Mouse (Mus musculus) forebrain, embryonic 13.5 days (tissue): Measurements from ENCODE around the gene Susd2. TPM values are rescaled to one million over a fixed set of nuclear protein-coding genes. Genes with fewer than 3 reads are reported as not detected.

Experiments used
- ATAC-seq: fragments of 200-750 bp; cut with Nextera tagmentation; 2 replicates; pipeline ENCODE4 v1.8.0; 2017
- H3K27ac ChIP-seq: fragments of 300-500 bp; sonication (generic); 2 replicates; pipeline ENCODE4 v1.5.1; 2015; ENCODE audit warnings: inconsistent platforms, mild to moderate bottlenecking, moderate library complexity
- H3K27me3 ChIP-seq: fragments of 300-500 bp; sonication (generic); 2 replicates; pipeline ENCODE4 v1.6.1; 2015; ENCODE audit warnings: mild to moderate bottlenecking, inconsistent platforms
- H3K36me3 ChIP-seq: fragments of 300-500 bp; sonication (generic); 2 replicates; pipeline ENCODE4 v1.6.1; 2015; ENCODE audit warnings: mild to moderate bottlenecking, inconsistent platforms; ENCODE audit not compliant: poor library complexity, severe bottlenecking
- H3K4me1 ChIP-seq: fragments of 300-500 bp; sonication (generic); 2 replicates; pipeline ENCODE4 v1.6.1; 2015; ENCODE audit warnings: inconsistent platforms
- H3K4me2 ChIP-seq: fragments of 300-500 bp; sonication (generic); 2 replicates; pipeline ENCODE4 v1.6.1; 2015; ENCODE audit warnings: inconsistent platforms, mild to moderate bottlenecking, moderate library complexity
- H3K4me3 ChIP-seq: fragments of 300-500 bp; sonication (generic); 2 replicates; pipeline ENCODE4 v1.5.1; 2015; ENCODE audit warnings: mild to moderate bottlenecking, inconsistent platforms
- H3K9ac ChIP-seq: fragments of 300-500 bp; sonication (generic); 2 replicates; pipeline ENCODE4 v1.6.1; 2015; ENCODE audit warnings: mild to moderate bottlenecking, inconsistent platforms
- H3K9me3 ChIP-seq: fragments of 300-500 bp; sonication (generic); replicated peaks from 2 replicates; pipeline ENCODE4 v1.6.1; 2016; ENCODE audit warnings: inconsistent platforms
- WGBS: fragments of 180-500 bp; shearing (Covaris S2); methylation state at CpG from one replicate; pipeline ENCODE4 v1.1.7; 2015; 5-methylcytosine and 5-hydroxymethylcytosine counted together
- polyA plus RNA-seq: library from polyadenylated mRNA; unstranded; fragments of >200 nt; fragmentation: Nextera tagmentation; extraction: Ambion mirVana; gene quantifications from 2 replicates; pipeline ENCODE4 v1.2.1, GENCODE M21; 2015

The Susd2 gene
- polyA plus RNA-seq, 1 experiment from 2014 or later: 0.97 TPM

- 100% methylated on average over 1 of the region's 1 CpGs for WGBS
- H3K36me3 ChIP-seq: peaks cover 28% of the 10 kb centered on the region
- H3K9ac ChIP-seq: no peak overlapping the region
- no peak for ATAC-seq
- no peaks in the 10 kb centered on the region for H3K9me3 ChIP-seq
- H3K27ac ChIP-seq: no peak overlapping the region
- H3K4me3 ChIP-seq: no peak overlapping the region
- peaks cover 18% of the 10 kb centered on the region; the same call in 1 of the 2 replicates for H3K27me3 ChIP-seq
- peaks cover 28% of the 10 kb centered on the region for H3K4me1 ChIP-seq
- H3K4me2 ChIP-seq: no peak overlapping the region
Measured at GRCm38 (mm10) chr10:75669936-75670335, 26.1 kb upstream of the Susd2 start.

DNA sequence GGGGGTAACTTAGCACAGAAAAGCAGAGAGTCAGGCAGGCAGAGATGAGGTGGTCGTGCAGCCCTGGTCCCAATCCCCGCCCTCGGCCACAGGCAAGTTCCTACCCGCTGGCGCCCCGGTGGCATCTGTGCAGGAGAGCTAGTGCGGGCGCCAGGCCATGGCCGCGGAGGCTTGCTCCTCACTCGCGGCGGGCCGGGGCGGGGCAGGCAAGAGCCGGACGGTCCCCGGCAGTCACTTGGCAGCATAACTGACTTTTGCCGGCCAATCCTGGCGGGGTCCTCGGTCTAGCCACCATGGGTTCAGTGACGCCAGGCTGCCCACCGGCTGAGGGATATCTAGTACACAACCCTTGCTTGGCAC is 24.1 kb upstream of the Susd2 start:
- ATAC-seq: peak; percentile 55
- 0 out of 2 replicates have a peak overlapping the region, but pooled peaks have one; percentile 77 for H3K27ac ChIP-seq
- peaks cover 23% of the 10 kb centered on the region for H3K36me3 ChIP-seq
- H3K4me2 ChIP-seq: peak overlapping the region; percentile 99
- H3K9me3 ChIP-seq: no peaks in the 10 kb centered on the region
- H3K4me1 ChIP-seq: peaks cover 28% of the 10 kb centered on the region
- H3K4me3 ChIP-seq: peak overlapping the region; percentile 59
- WGBS: under 1% methylated on average over 14 of the region's 23 CpGs
- H3K27me3 ChIP-seq: peaks cover 18% of the 10 kb centered on the region; the same call in 1 of the 2 replicates
- H3K9ac ChIP-seq: peak overlapping the region; percentile 80

GRCm38 (mm10) chr10:75667115-75667910 is 23.5 kb upstream of the Susd2 start:
- Histone ChIP-seq H3K4me3 (peak overlapping the region; percentile 59), H3K27ac (peak overlapping the region; percentile 77), H3K4me1 (peaks cover 30% of the 10 kb centered on the region), H3K36me3 (peaks cover 28% of the 10 kb centered on the region), H3K27me3 (peaks cover 18% of the 10 kb centered on the region; the same call in 1 of the 2 replicates), H3K9me3 (no peaks in the 10 kb centered on the region), H3K9ac (peak overlapping the region; percentile 80), H3K4me2 (peak overlapping the region; percentile 99)
- WGBS: 1% methylated on average over 63 of the region's 63 CpGs
- peak; percentile 73 for ATAC-seq

- Histone ChIP-seq H3K27ac (peak overlapping the region; percentile 67), H3K9ac (peak overlapping the region; percentile 80), H3K4me3 (peak overlapping the region; percentile 59), H3K36me3 (peaks cover 33% of the 10 kb centered on the region), H3K4me2 (peak overlapping the region; percentile 99), H3K4me1 (peaks cover 37% of the 10 kb centered on the region), H3K27me3 (peaks cover 18% of the 10 kb centered on the region; the same call in 1 of the 2 replicates), H3K9me3 (no peaks in the 10 kb centered on the region)
- peak; percentile 3; the same call in 1 of the 2 replicates for ATAC-seq
- WGBS: 13% methylated on average over 4 of the region's 4 CpGs
Measured at GRCm38 (mm10) chr10:75666451-75667030, 22.7 kb upstream of the Susd2 start.

DNA sequence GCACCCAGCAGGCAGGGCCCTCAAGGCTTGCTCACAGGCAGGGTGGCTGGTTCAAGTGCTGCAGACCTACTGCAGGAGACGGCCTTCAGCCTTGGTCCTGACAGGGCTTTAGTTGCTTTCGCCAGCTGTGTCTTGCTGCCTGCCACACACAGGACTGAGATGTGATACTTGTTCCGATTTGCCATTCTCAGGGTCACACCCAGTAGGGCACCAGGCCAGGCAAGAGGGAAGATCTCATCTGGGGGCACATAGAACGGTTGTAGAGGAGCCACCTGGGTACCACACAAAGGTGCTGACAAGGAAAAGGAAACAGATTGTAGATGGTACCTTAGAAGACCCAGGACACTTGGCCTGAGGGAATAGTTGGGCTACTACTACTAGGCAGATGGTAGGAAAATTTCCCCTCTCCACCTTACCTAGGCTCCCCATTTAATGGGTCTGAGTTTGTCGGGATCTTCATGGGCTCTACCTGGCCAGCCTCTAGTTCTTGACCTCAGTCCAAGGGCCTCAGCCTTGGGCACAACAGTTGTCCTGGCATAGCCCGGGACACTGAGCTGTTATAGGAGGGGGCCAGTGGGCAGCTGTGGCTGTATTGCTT is 21.0 kb upstream of the Susd2 start:
- Histone ChIP-seq H3K4me3 (no peak overlapping the region), H3K9ac (no peak overlapping the region), H3K27ac (no peak overlapping the region), H3K36me3 (peaks cover 34% of the 10 kb centered on the region), H3K4me2 (no peak overlapping the region), H3K4me1 (peaks cover 37% of the 10 kb centered on the region), H3K27me3 (peaks cover 16% of the 10 kb centered on the region; the same call in 1 of the 2 replicates), H3K9me3 (no peaks in the 10 kb centered on the region)
- no peak for ATAC-seq
- 89% methylated on average over 6 of the region's 6 CpGs for WGBS

DNA sequence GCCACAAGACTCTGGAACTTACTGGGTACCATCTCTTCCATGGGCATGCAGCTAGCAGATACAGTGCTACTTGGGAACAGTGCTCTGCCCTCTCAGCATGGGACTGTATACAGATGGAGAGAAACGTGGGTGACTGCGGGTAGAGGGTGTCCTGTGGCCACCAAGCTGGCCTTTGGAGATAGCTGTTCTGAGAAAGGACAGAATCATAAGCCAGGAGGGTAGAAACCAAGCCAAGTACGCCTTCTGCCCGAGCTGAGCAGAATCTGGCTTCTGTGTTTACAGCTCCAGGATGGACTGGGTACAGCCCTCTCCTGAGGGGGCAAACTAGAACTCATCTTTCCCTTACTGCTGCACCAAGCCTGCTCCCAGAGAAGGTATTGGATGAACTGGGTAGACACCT is 18.8 kb upstream of the Susd2 start:
- ATAC-seq: no peak
- Histone ChIP-seq H3K9me3 (no peaks in the 10 kb centered on the region), H3K36me3 (peaks cover 38% of the 10 kb centered on the region), H3K9ac (no peak overlapping the region), H3K4me1 (peaks cover 29% of the 10 kb centered on the region), H3K4me3 (no peak overlapping the region), H3K27ac (peak overlapping the region; percentile 62; the same call in 1 of the 2 replicates), H3K4me2 (no peak overlapping the region), H3K27me3 (no peaks in the 10 kb centered on the region)
- WGBS: 90% methylated on average over 4 of the region's 4 CpGs

DNA sequence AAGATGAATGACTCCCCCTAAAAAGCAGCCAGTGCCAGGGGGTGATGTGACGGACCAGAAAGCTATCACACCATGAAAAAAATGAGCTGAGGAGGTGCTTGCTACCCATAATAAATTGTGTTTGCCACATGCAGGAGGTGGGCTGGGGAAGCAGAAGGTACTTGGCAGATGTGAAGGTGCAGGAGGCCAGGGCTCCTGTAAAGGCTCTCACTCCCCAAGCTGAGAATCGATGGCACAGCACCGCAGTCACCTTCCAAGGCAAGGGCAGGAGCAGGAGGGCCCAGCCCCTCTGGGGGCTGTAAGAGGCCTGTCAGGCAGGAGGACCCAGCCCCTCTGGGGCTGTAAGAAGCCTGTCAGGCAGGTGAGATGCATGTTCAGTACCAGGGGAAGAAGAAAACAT is 18.1 kb upstream of the Susd2 start:
- Histone ChIP-seq H3K27ac (peak overlapping the region; percentile 62), H3K9ac (no peak overlapping the region)
- ATAC-seq: no peak

GRCm38 (mm10) chr10:75661381-75661780 is 17.6 kb upstream of the Susd2 start:
- Histone ChIP-seq H3K9me3 (no peaks in the 10 kb centered on the region), H3K27ac (peak overlapping the region; percentile 62), H3K27me3 (no peaks in the 10 kb centered on the region), H3K4me1 (peaks cover 18% of the 10 kb centered on the region), H3K36me3 (peaks cover 50% of the 10 kb centered on the region), H3K4me3 (no peak overlapping the region), H3K4me2 (no peak overlapping the region), H3K9ac (no peak overlapping the region)
- 72% methylated on average over 6 of the region's 6 CpGs for WGBS
- ATAC-seq: peak; percentile 77; the same call in 1 of the 2 replicates

More for the DNA sequence above, 18.1 kb upstream of the Susd2 start:
- Histone ChIP-seq H3K4me2 (no peak overlapping the region), H3K4me1 (peaks cover 23% of the 10 kb centered on the region), H3K4me3 (no peak overlapping the region), H3K9me3 (no peaks in the 10 kb centered on the region), H3K36me3 (peaks cover 45% of the 10 kb centered on the region), H3K27me3 (no peaks in the 10 kb centered on the region)
- 77% methylated on average over 3 of the region's 3 CpGs for WGBS

DNA sequence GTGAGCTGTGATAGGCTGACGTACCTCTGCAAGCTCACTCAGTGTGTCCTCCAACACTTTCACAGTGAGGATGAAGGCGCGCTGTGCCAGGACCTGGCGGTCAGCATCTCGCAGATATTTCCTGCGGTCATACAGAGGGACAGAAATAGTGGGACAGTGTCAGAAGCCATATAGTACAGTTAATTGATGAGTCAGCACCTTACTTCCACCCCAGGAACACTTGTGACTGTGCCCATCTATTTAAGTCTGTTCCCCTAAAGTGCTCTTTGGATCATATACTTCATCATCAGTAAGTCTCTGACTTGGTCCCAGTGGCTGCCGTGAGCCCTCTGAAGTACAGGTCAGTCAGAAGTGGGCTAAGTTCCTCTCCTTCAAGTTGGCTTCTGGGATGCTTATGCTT is 14.0 kb upstream of the Susd2 start:
- no peak for ATAC-seq
- H3K27me3 ChIP-seq: no peaks in the 10 kb centered on the region

DNA sequence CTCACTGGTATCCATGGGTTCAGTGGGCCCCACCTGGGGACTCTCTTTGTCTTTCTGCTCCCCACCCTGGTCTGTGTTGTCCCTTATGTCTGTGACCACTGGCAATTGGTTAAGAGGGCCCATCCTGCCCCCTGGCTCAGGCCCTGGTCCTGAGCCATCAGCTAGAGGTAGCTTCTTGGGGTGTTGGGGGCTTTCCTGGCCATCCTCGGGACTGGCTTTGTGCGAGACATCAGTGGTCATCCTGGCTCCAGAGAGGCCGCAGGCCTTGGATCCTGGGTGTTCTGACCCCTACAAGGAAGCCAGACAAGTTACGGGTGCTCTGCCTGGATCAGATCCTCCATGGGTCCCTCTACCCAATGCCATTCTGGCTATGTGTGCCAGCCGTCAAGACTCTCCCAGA is 13.4 kb upstream of the Susd2 start:
- no peak overlapping the region for H3K9ac ChIP-seq
- no peak overlapping the region for H3K4me2 ChIP-seq
- no peak overlapping the region for H3K4me3 ChIP-seq
- no peaks in the 10 kb centered on the region for H3K27me3 ChIP-seq
- WGBS: 95% methylated on average over 5 of the region's 5 CpGs
- no peaks in the 10 kb centered on the region for H3K9me3 ChIP-seq
- ATAC-seq: no peak
- H3K4me1 ChIP-seq: peaks cover 5% of the 10 kb centered on the region; the same call in 1 of the 2 replicates
- no peak overlapping the region for H3K27ac ChIP-seq
- peaks cover 81% of the 10 kb centered on the region for H3K36me3 ChIP-seq

More for the DNA sequence above, 14.0 kb upstream of the Susd2 start:
- H3K9ac ChIP-seq: no peak overlapping the region
- peaks cover 80% of the 10 kb centered on the region for H3K36me3 ChIP-seq
- WGBS: 96% methylated on average over 7 of the region's 7 CpGs
- H3K4me1 ChIP-seq: peaks cover 8% of the 10 kb centered on the region; the same call in 1 of the 2 replicates
- H3K4me2 ChIP-seq: no peak overlapping the region
- H3K27ac ChIP-seq: no peak overlapping the region
- H3K4me3 ChIP-seq: no peak overlapping the region
- H3K9me3 ChIP-seq: no peaks in the 10 kb centered on the region

DNA sequence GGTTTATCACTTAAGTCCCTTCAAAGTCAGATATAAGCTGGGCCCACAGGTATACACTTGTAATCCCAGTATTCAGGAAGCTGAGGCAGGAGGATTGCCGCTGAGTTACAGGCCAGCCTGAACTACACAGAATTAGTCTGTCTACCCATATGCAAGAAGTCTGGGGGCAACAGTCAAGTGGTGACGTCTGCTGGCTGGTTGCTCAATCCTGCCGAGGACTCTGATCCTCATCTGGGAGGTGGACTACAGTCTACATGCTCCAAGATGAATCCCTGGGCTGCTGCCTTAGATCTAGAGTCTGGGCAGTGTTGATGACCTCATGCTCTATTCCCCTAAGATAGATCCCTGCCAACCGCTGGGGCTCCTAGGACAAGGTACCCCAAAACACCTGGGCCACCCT is 10.2 kb upstream of the Susd2 start:
- H3K4me3 ChIP-seq: no peak overlapping the region
- H3K4me2 ChIP-seq: no peak overlapping the region
- H3K9ac ChIP-seq: no peak overlapping the region
- 92% methylated on average over 4 of the region's 4 CpGs for WGBS
- no peaks in the 10 kb centered on the region for H3K9me3 ChIP-seq
- peaks cover 96% of the 10 kb centered on the region for H3K36me3 ChIP-seq
- no peak overlapping the region for H3K27ac ChIP-seq
- no peaks in the 10 kb centered on the region for H3K27me3 ChIP-seq
- no peaks in the 10 kb centered on the region for H3K4me1 ChIP-seq
- no peak for ATAC-seq
